In genomic region chr17:8647372-8647871, GRCm38 (mm10) we compare ENCODE assay signal across 12 mouse cellular contexts.
A peak's percentile ranks its signal among the peaks of the same experiment; 100 is the strongest.
DNase-seq lines count a peak whose midpoint lies in the region; ATAC-seq lines count a peak whose summit lies in the region.
"Had no signal": no experiment of that assay in that cellular context is flagged by ENCODE, and none has a peak within 500 bp of the region (broad histone marks: within the 10 kb centered on the region; RNA-seq: fewer than 3 reads in every experiment).

No protein-coding gene starts in this region.

- no peak overlapping the region for H3K4me3 ChIP-seq in hindbrain, embryonic 15.5 days
- no peak overlapping the region for H3K4me3 ChIP-seq in neural tube, embryonic 14.5 days (ENCODE audit: low read depth, low read length)
- H3K4me3 ChIP-seq in heart, embryonic 12.5 days, result no peak overlapping the region
- H3K4me3 ChIP-seq: heart, embryonic 13.5 days; liver, embryonic 15.5 days had no signal

- no peaks in the 10 kb centered on the region for H3K9me3 ChIP-seq in hindbrain, embryonic 15.5 days
- no peaks in the 10 kb centered on the region for H3K9me3 ChIP-seq in neural tube, embryonic 14.5 days (ENCODE audit: control insufficient read depth, low read length)
- H3K9me3 ChIP-seq in heart, embryonic 12.5 days (replicated peaks), result 0 out of 2 replicates have a peak, but pooled peaks cover 5% of the 10 kb centered on the region
- H3K9me3 ChIP-seq: heart, embryonic 13.5 days; liver, embryonic 15.5 days had no signal

- no peaks in the 10 kb centered on the region for H3K27me3 ChIP-seq in hindbrain, embryonic 15.5 days
- H3K27me3 ChIP-seq in neural tube, embryonic 14.5 days (ENCODE audit: control insufficient read depth, insufficient read depth, low read length), result no peaks in the 10 kb centered on the region
- H3K27me3 ChIP-seq in heart, embryonic 12.5 days (replicated peaks), result no peaks in the 10 kb centered on the region
- H3K27me3 ChIP-seq: liver, embryonic 15.5 days had no signal

- H3K27ac ChIP-seq in hindbrain, embryonic 15.5 days (replicated peaks), result peak overlapping the region; percentile 67
- peak overlapping the region; percentile 28; the same call in 1 of the 2 replicates for H3K27ac ChIP-seq in neural tube, embryonic 14.5 days (ENCODE audit: low read depth, low read length)
- no peak overlapping the region for H3K27ac ChIP-seq in heart, embryonic 12.5 days (ENCODE audit: poor library complexity, severe bottlenecking)
- H3K27ac ChIP-seq: heart, embryonic 13.5 days; liver, embryonic 15.5 days; stomach, postnatal 0 days had no signal

- 11% methylated on average over 8 of the region's 8 CpGs for WGBS in hindbrain, embryonic 15.5 days
- 28% methylated on average over 8 of the region's 8 CpGs for WGBS in neural tube, embryonic 14.5 days
- WGBS in heart, embryonic 12.5 days, result 67% methylated on average over 8 of the region's 8 CpGs

- DNase-seq in adrenal gland, postnatal 36 days, result peak; percentile 25 to 55
- no peak for DNase-seq in adrenal gland, postnatal 4 days (ENCODE audit: low spot score in 2 of 2)
- DNase-seq in lung, postnatal 25 days (ENCODE audit: low spot score), result peak; percentile 3
- no peak for DNase-seq in lung, postnatal 14 days
- no peak for DNase-seq in heart, adult 11 months
- DNase-seq: kidney, adult 9 months had no signal

- no peak overlapping the region for H3K4me2 ChIP-seq in hindbrain, embryonic 15.5 days
- no peak overlapping the region for H3K4me2 ChIP-seq in neural tube, embryonic 14.5 days (ENCODE audit: low read depth, low read length)
- H3K4me2 ChIP-seq in heart, embryonic 12.5 days, result no peak overlapping the region
- H3K4me2 ChIP-seq: heart, embryonic 13.5 days; liver, embryonic 15.5 days had no signal

- H3K9ac ChIP-seq in hindbrain, embryonic 15.5 days, result no peak overlapping the region
- H3K9ac ChIP-seq in neural tube, embryonic 14.5 days (replicated peaks; ENCODE audit: low read depth, low read length), result no peak overlapping the region
- H3K9ac ChIP-seq in heart, embryonic 12.5 days, result no peak overlapping the region
- H3K9ac ChIP-seq: heart, embryonic 13.5 days; liver, embryonic 15.5 days had no signal

- H3K4me1 ChIP-seq in hindbrain, embryonic 15.5 days (replicated peaks), result 0 out of 2 replicates have a peak, but pooled peaks cover 10% of the 10 kb centered on the region
- H3K4me1 ChIP-seq in neural tube, embryonic 14.5 days (ENCODE audit: control insufficient read depth, insufficient read depth, low read length), result no peaks in the 10 kb centered on the region
- no peaks in the 10 kb centered on the region for H3K4me1 ChIP-seq in heart, embryonic 12.5 days (replicated peaks)
- H3K4me1 ChIP-seq: heart, embryonic 13.5 days; liver, embryonic 15.5 days had no signal

- H3K36me3 ChIP-seq in hindbrain, embryonic 15.5 days, result no peaks in the 10 kb centered on the region
- no peaks in the 10 kb centered on the region for H3K36me3 ChIP-seq in neural tube, embryonic 14.5 days (ENCODE audit: control insufficient read depth, insufficient read depth, low read length)
- no peaks in the 10 kb centered on the region for H3K36me3 ChIP-seq in heart, embryonic 12.5 days
- H3K36me3 ChIP-seq: heart, embryonic 13.5 days; liver, embryonic 15.5 days had no signal

- ATAC-seq in hindbrain, embryonic 15.5 days (ENCODE audit: low FRiP score, low read depth), result peak; percentile 83
- peak; percentile 70; the same call in 1 of the 2 replicates for ATAC-seq in neural tube, embryonic 14.5 days (ENCODE audit: low read depth)
- no peak for ATAC-seq in heart, embryonic 12.5 days (ENCODE audit: insufficient number of reproducible peaks, low FRiP score)

Comparison
In these comparisons a context has a peak if more than half of its experiments do, and no peak if none do; other contexts are left out.
1. DNase-seq: peak in adrenal gland, postnatal 36 days (2 of 2) and lung, postnatal 25 days (single experiment); none in adrenal gland, postnatal 4 days (0 of 2), lung, postnatal 14 days (single experiment) and heart, adult 11 months (single experiment).